Mouse (Mus musculus) spleen, adult 12 weeks (tissue): ENCODE data around the gene Disp2.

ENCODE experiments used
- DNase-seq: peaks from one replicate; pipeline ENCODE4 v3.0.0; 2022; ENCODE audit warnings: low spot score

Disp2 gene

GRCm38 (mm10) chr2:118789501-118789900, 10.0 kb downstream of the Disp2 start:
- DNase-seq = no peak

DNA sequence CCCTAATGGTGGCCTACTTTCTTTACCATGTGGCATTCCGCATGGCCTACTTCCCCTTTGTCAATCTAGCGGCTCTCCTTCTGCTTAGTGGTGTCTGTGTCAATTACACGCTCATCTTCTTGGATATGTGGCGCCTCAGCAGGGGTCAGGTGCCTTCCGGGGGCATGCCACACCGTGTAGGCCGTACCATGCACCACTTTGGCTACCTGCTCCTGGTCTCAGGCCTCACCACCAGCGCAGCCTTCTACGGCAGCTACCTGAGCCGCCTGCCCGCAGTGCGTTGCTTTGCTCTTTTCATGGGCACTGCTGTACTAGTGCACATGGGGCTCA, 10.7 kb downstream of the Disp2 start:
- DNase-seq = no peak

GRCm38 (mm10) chr2:118790551-118791525, 11.3 kb downstream of the Disp2 start:
- no peak for DNase-seq

- DNase-seq = no peak
Observed at GRCm38 (mm10) chr2:118791591-118792258, 12.2 kb downstream of the Disp2 start.

DNA sequence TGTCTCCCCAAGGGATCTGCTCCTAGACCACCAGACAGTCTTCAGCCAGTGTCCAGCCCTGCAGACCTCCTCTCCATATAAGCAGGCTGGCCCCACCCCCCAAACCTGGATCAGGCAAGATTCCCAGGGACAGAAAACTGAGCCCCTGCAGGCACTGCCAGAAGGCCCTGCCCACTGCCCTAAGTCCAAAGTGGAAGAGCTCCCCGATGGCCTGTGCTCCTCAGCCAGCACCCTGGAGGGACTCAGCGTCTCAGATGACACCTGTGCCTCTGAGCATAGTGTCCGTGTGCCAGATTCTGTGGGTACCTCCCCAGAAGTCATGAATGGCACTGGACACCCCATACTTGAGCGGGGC, 12.7 kb downstream of the Disp2 start:
- DNase-seq = no peak

GRCm38 (mm10) chr2:118793636-118794035, 14.1 kb downstream of the Disp2 start:
- DNase-seq = no peak

- DNase-seq = no peak
Observed at GRCm38 (mm10) chr2:118802542-118803118, 23.1 kb downstream of the Disp2 start.

- no peak for DNase-seq
Observed at GRCm38 (mm10) chr2:118804474-118804873, 25.0 kb downstream of the Disp2 start.

- DNase-seq = no peak
Observed at GRCm38 (mm10) chr2:118805137-118805536, 25.6 kb downstream of the Disp2 start.

DNA sequence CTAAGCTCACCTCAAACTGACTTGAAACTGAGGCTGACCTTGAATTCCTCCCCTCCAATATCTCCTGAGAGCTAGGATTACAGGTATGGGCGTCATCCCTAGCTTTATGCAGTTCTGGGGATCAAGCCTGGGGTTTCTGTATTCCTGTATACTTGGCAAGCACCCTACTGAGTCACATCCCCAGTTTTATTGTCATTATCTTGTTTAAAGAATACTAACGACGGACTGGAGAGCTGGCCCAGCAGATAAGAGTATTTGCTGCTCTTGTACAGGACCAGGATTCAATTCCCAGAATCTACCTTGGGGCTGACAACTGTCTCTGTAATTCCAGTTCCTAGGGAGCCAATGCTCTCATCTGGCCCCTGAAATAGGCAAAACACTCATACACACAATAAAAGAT, 26.2 kb downstream of the Disp2 start:
- DNase-seq = no peak

- DNase-seq = no peak
Observed at GRCm38 (mm10) chr2:118806860-118807259, 27.3 kb downstream of the Disp2 start.

- no peak for DNase-seq
Observed at GRCm38 (mm10) chr2:118810861-118811260, 31.3 kb downstream of the Disp2 start.

- DNase-seq = no peak
Observed at GRCm38 (mm10) chr2:118812724-118813123, 33.2 kb downstream of the Disp2 start.

- DNase-seq = peak; percentile 76
Observed at GRCm38 (mm10) chr2:118813981-118814836, 34.7 kb downstream of the Disp2 start, which contains the start of gene Knstrn. TSS of gene Knstrn (plus strand) at chr2:118814003.

- DNase-seq = no peak
Observed at GRCm38 (mm10) chr2:118822800-118823199, 43.3 kb downstream of the Disp2 start.

DNA sequence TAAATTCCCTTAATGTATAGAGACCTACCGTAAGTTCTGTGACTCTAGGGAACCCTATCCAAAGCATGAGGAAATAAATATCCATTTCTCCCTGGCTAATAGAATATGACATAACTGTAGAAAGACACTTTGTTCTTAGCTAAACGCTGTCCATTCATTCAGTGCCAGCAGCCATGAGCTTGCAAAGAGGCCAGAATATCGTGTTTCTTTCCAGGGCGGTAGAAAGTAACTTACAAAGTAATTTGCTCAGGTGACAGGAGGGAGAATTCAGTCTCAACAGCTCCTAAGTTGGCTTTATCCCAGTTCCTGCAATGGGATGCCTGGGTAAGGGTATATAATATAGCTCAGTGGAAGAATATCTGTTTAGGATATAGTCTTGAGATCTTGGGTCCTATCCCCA, 44.9 kb downstream of the Disp2 start:
- DNase-seq = no peak

DNA sequence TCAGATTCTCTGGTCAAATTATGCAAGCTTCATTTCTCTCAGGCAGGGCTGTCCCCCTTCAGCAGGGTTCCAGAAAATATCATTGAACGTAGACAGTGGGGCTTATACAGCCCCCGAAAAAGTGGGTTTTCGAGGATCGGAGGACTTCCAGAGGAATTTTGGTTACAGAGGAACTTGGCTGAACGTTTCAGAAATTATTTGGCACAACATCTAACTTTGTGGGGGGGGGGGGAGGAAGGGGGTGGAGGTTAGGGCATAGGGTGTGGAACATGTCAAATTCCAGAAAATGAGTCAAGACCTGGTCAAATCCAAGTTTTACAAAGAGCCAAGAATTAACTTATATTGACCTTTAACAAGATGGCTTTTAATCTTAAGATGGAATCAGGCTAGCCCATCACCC, 49.6 kb downstream of the Disp2 start:
- no peak for DNase-seq

DNA sequence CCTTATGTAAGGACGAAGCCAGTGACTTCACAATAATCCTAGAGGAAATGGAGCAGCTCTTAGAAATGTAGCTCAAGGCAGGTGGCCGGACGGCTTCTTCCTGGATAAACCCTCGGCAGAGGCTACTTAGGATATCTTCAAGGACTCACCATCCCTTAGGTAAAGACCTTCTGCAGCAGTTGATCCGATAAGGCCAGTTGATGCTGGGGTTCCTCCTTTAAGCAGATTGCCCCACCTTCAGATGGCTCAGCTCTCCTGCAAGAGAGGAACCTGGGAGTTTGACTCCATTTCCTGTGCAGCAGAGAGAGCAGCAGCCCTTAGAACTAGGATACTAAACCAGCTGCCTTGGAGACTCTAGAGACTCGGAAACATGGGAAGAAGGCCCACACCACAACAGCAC, 54.5 kb downstream of the Disp2 start:
- no peak for DNase-seq

DNA sequence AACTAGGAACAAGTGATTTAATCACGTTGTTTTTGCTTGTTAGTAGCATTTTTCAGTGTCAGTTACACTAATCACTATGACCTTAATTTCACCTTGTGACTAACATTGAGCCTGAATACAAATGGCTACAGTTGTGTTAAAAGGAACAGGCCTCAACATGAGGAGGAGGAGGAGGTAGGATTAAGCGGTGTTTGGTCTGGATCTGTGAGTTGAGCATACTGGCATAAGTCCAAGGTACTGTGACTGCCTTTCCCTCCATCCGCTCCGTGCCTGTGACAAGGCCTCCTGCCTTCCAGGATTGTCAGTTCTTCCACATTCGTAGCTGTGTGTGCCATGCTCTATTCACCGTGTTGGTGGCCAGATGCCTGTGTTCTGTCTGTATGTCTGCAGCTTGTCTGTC, 55.6 kb downstream of the Disp2 start:
- no peak for DNase-seq

DNA sequence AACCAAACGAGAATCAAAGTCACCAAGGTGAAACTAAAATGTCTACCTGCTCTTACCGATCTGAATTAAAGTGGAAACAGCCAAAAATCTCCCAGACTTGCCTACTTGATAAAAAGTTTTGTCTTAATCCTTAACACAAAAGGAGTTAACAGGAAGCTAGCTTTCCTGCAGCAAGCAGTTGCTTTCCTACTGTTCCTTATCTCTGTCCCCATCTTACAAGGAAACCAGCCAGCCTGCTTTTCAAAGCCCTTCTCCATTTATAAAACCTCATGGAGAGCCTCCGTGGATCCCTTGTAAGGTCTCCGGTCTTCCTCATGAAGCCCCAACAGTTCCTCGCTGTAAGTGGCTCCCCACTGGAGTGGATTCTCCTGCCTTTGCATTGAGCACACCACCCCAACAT, 58.8 kb downstream of the Disp2 start:
- no peak for DNase-seq

DNA sequence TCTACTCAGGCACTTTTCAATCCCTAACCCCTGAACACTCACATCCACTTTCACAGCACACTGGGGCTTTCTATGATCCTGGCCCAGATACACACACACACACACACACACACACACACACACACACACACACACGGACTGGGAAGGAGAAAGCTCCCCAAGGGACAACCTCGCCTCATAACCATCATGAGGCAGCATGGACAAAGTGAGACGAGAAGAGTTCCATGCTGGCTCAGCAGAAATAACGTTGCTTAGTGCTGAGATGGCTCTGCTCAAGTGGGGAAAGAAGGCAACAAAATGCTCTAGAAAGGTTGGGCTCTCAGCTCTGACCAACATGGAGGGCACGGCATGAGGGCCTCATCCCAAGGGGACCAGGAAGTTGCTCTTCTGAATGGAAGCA, 61.7 kb downstream of the Disp2 start:
- DNase-seq = no peak

DNA sequence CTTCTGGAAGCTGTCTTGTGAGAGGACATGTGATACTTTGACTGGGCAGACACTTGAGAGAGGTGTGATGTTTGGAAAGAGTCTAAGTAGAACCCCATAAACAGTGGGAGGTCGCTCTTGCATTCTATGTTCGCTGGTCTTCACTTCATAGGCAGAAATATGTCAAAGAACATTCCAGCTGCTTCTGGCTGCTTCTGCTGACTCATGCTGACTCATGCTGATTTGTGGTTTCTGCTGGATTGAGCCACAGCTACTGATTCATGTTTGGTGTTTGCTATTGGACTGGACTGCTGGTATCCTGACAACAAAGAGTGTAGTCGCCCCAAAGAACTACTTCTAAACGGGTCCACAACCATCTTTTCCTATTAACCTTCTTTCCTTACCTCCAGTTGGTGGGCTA, 62.3 kb downstream of the Disp2 start:
- DNase-seq = peak; percentile 61
